Mouse (Mus musculus): ENCODE measurements around the gene P2rx7.

P2rx7 gene

GRCm38 (mm10) chr5:122727096-122727495 is 83.4 kb downstream of the P2rx7 start:
- no peak for DNase-seq (ENCODE audit: low read depth, low spot score)

- no peak for DNase-seq (ENCODE audit: low read depth, low spot score)
These were observed 87.1 kb downstream of the P2rx7 start for GRCm38 (mm10) chr5:122730776-122731175.

- no peak for DNase-seq (ENCODE audit: low read depth, low spot score)
These were observed 87.6 kb downstream of the P2rx7 start for GRCm38 (mm10) chr5:122731321-122731720.

- no peak for DNase-seq (ENCODE audit: low read depth, low spot score)
These were observed 88.4 kb downstream of the P2rx7 start for GRCm38 (mm10) chr5:122731991-122732673.

- DNase-seq (ENCODE audit: low read depth, low spot score), result no peak
These were observed 90.2 kb downstream of the P2rx7 start for GRCm38 (mm10) chr5:122733881-122734280.

- no peak for DNase-seq (ENCODE audit: low read depth, low spot score)
These were observed 92.1 kb downstream of the P2rx7 start for GRCm38 (mm10) chr5:122735853-122736252.

GRCm38 (mm10) chr5:122736761-122737160 is 93.0 kb downstream of the P2rx7 start:
- DNase-seq (ENCODE audit: low read depth, low spot score), result no peak

All from forelimb bud, embryonic 11.5 days (tissue).